Mouse (Mus musculus) gastrocnemius, adult 18-20 months (tissue): ENCODE results near the gene Tmco3. TPM values are rescaled to one million over a fixed set of nuclear protein-coding genes. Genes with fewer than 3 reads are reported as not detected.

Experiments
- DNase-seq: peaks from one replicate; pipeline ENCODE4 v3.0.0; 2021; ENCODE audit warnings: low spot score
- total RNA-seq, 2 experiments: library from RNA; stranded (reverse); gene quantifications; 2 replicates each; pipeline ENCODE4 v1.2.3; 2021

Gene Tmco3
- total RNA-seq, 2 experiments from 2014 or later, result 13.7 to 14.9 TPM

- no peak for DNase-seq
These were observed 72.2 kb downstream of the Tmco3 start for GRCm38 (mm10) chr8:13360213-13360612.

GRCm38 (mm10) chr8:13361865-13362264, 73.9 kb downstream of the Tmco3 start:
- no peak for DNase-seq

Other genes with a start within 250 kb of the Tmco3 start
- gene Proz, start 227.3 kb upstream of the Tmco3 start, total RNA-seq, result not detected
- gene Pcid2, start 182.7 kb upstream of the Tmco3 start, total RNA-seq, result 1 to 10 TPM; 6.9 to 7.3 TPM
- 10 to 100 TPM; 67.0 to 69.3 TPM for gene Cul4a, start 182.6 kb upstream of the Tmco3 start, total RNA-seq
- 100 to 1,000 TPM; 401 to 443 TPM for gene Lamp1, start 129.0 kb upstream of the Tmco3 start, total RNA-seq
- gene Grtp1, start 87.6 kb upstream of the Tmco3 start, total RNA-seq, result 10 to 100 TPM; 11.5 to 15.0 TPM
- 10 to 100 TPM; 59.2 to 95.8 TPM for gene Adprhl1, start 34.0 kb upstream of the Tmco3 start, total RNA-seq
- 10 to 100 TPM; 80.3 to 83.8 TPM for gene Dcun1d2, start 59 bp upstream of the Tmco3 start, total RNA-seq
- gene Tfdp1, start 50.6 kb downstream of the Tmco3 start, total RNA-seq, result 10 to 100 TPM; 45.5 to 54.6 TPM
- gene Atp4b, start 108.6 kb downstream of the Tmco3 start, total RNA-seq, result not detected
- not detected for gene Grk1, start 116.9 kb downstream of the Tmco3 start, total RNA-seq
- gene Tmem255b, start 147.0 kb downstream of the Tmco3 start, total RNA-seq, result 1 to 10 TPM; 1.3 to 2.8 TPM
- 10 to 100 TPM; 68.0 to 69.5 TPM for gene Gas6, start 206.3 kb downstream of the Tmco3 start, total RNA-seq